Mouse (Mus musculus) MEL (cell line): ENCODE results near the gene Hsd3b7. TPM values are rescaled to one million over a fixed set of nuclear protein-coding genes. Genes with fewer than 3 reads are reported as not detected.

Experiments used
- polyA plus RNA-seq, 2 experiments: library from polyadenylated mRNA; stranded (reverse) in 1 of 2; unstranded in 1 of 2; fragments of >175 nt in 1 of 2; fragments of >200 nt in 1 of 2; gene quantifications; 2 replicates each; pipeline versions ENCODE4 v1.2.1 to v1.2.4; 2012; ENCODE audit warnings: low replicate concordance in 2 of 2, low read depth in 1 of 2; ENCODE audit not compliant: insufficient read length in 2 of 2, insufficient read depth in 1 of 2, missing spikeins in 1 of 2
- total RNA-seq: library from RNA; depleted of rRNA; stranded (reverse); fragments of 300-350 nt; gene quantifications from 2 replicates; pipeline ENCODE4 v1.2.3, GENCODE M21; 2012; rRNA removed

Gene Hsd3b7
- total and polyA plus RNA-seq, 3 experiments, result 0.75 to 1.4 TPM; not detected in 1

Other genes with a start within 250 kb of the Hsd3b7 start
- gene Tmem265, start 239.2 kb upstream of the Hsd3b7 start, total RNA-seq, result not detected in 2 replicates
- gene Tmem265, start 239.2 kb upstream of the Hsd3b7 start, polyA plus RNA-seq, result not detected
- gene Phkg2, start 227.3 kb upstream of the Hsd3b7 start, total RNA-seq, result 22.9 and 23.3 TPM in 2 replicates
- 10 to 100 TPM in 1 of 2 experiments, not detected in 1; 70.8 TPM for gene Phkg2, start 227.3 kb upstream of the Hsd3b7 start, polyA plus RNA-seq
- 3.6 and 6.9 TPM in 2 replicates for gene Ccdc189, start 212.0 kb upstream of the Hsd3b7 start, total RNA-seq
- 1 to 10 TPM in 1 of 2 experiments, not detected in 1; 4.2 TPM for gene Ccdc189, start 212.0 kb upstream of the Hsd3b7 start, polyA plus RNA-seq
- gene Rnf40, start 211.8 kb upstream of the Hsd3b7 start, total RNA-seq, result 43.8 and 49.5 TPM in 2 replicates
- 10 to 100 TPM in 1 of 2 experiments, not detected in 1; 75.1 TPM for gene Rnf40, start 211.8 kb upstream of the Hsd3b7 start, polyA plus RNA-seq
- 9.4 and 12.6 TPM in 2 replicates for gene Zfp629, start 184.8 kb upstream of the Hsd3b7 start, total RNA-seq
- 10 to 100 TPM in 1 of 2 experiments, not detected in 1; 10.8 TPM for gene Zfp629, start 184.8 kb upstream of the Hsd3b7 start, polyA plus RNA-seq
- gene Bcl7c, start 91.7 kb upstream of the Hsd3b7 start, total RNA-seq, result 54.9 and 72.4 TPM in 2 replicates
- gene Bcl7c, start 91.7 kb upstream of the Hsd3b7 start, polyA plus RNA-seq, result 10 to 100 TPM in 1 of 2 experiments, not detected in 1; 98.4 TPM
- 1.9 and 2.8 TPM in 2 replicates for gene Ctf1, start 87.9 kb upstream of the Hsd3b7 start, total RNA-seq
- 1 to 10 TPM in 1 of 2 experiments, not detected in 1; 7.2 TPM for gene Ctf1, start 87.9 kb upstream of the Hsd3b7 start, polyA plus RNA-seq
- gene Ctf2, start 68.4 kb upstream of the Hsd3b7 start, total RNA-seq, result 0.36 and 0.39 TPM in 2 replicates
- 1 to 10 TPM in 1 of 2 experiments, not detected in 1; 1.0 TPM for gene Ctf2, start 68.4 kb upstream of the Hsd3b7 start, polyA plus RNA-seq
- 37.7 and 46.7 TPM in 2 replicates for gene Fbxl19, start 56.1 kb upstream of the Hsd3b7 start, total RNA-seq
- 10 to 100 TPM in 1 of 2 experiments, not detected in 1; 58.3 TPM for gene Fbxl19, start 56.1 kb upstream of the Hsd3b7 start, polyA plus RNA-seq
- gene Orai3, start 30.8 kb upstream of the Hsd3b7 start, total RNA-seq, result 31.4 and 37.5 TPM in 2 replicates
- gene Orai3, start 30.8 kb upstream of the Hsd3b7 start, polyA plus RNA-seq, result 10 to 100 TPM in 1 of 2 experiments, not detected in 1; 47.2 TPM
- gene Setd1a, start 23.9 kb upstream of the Hsd3b7 start, total RNA-seq, result 9.2 and 10.3 TPM in 2 replicates
- 10 to 100 TPM in 1 of 2 experiments, not detected in 1; 55.9 TPM for gene Setd1a, start 23.9 kb upstream of the Hsd3b7 start, polyA plus RNA-seq
- 0.73 and 0.88 TPM in 2 replicates for gene Gm49388, start 15.0 kb upstream of the Hsd3b7 start, total RNA-seq
- gene Gm49388, start 15.0 kb upstream of the Hsd3b7 start, polyA plus RNA-seq, result 1 to 10 TPM in 1 of 2 experiments, not detected in 1; 1.3 TPM
- gene Stx4a, start 23.7 kb downstream of the Hsd3b7 start, total RNA-seq, result 44.4 and 47.8 TPM in 2 replicates
- 100 to 1,000 TPM in 1 of 2 experiments, not detected in 1; 121 TPM for gene Stx4a, start 23.7 kb downstream of the Hsd3b7 start, polyA plus RNA-seq
- 0.03 and 0.15 TPM in 2 replicates for gene Stx1b, start 23.9 kb downstream of the Hsd3b7 start, total RNA-seq
- under 1 TPM in 1 of 2 experiments, not detected in 1; 0.56 TPM for gene Stx1b, start 23.9 kb downstream of the Hsd3b7 start, polyA plus RNA-seq
- 30.1 and 35.8 TPM in 2 replicates for gene Zfp646, start 75.6 kb downstream of the Hsd3b7 start, total RNA-seq
- gene Zfp646, start 75.6 kb downstream of the Hsd3b7 start, polyA plus RNA-seq, result 10 to 100 TPM in 1 of 2 experiments, not detected in 1; 38.2 TPM
- gene Zfp668, start 76.2 kb downstream of the Hsd3b7 start, total RNA-seq, result 7.7 and 9.1 TPM in 2 replicates
- gene Zfp668, start 76.2 kb downstream of the Hsd3b7 start, polyA plus RNA-seq, result 10 to 100 TPM in 1 of 2 experiments, not detected in 1; 15.6 TPM
- 0.10 and 0.15 TPM in 2 replicates for gene Prss53, start 90.4 kb downstream of the Hsd3b7 start, total RNA-seq
- under 1 TPM in 1 of 2 experiments, not detected in 1; 0.77 TPM for gene Prss53, start 90.4 kb downstream of the Hsd3b7 start, polyA plus RNA-seq
- not detected in 2 replicates for gene Gm21974, start 94.8 kb downstream of the Hsd3b7 start, total RNA-seq
- not detected for gene Gm21974, start 94.8 kb downstream of the Hsd3b7 start, polyA plus RNA-seq
- 28.7 and 36.2 TPM in 2 replicates for gene Vkorc1, start 95.0 kb downstream of the Hsd3b7 start, total RNA-seq
- gene Vkorc1, start 95.0 kb downstream of the Hsd3b7 start, polyA plus RNA-seq, result 10 to 100 TPM in 1 of 2 experiments, not detected in 1; 66.4 TPM
- 32.6 and 35.0 TPM in 2 replicates for gene Bckdk, start 103.5 kb downstream of the Hsd3b7 start, total RNA-seq
- 100 to 1,000 TPM in 1 of 2 experiments, not detected in 1; 126 TPM for gene Bckdk, start 103.5 kb downstream of the Hsd3b7 start, polyA plus RNA-seq
- gene Kat8, start 111.9 kb downstream of the Hsd3b7 start, total RNA-seq, result 40.3 and 45.8 TPM in 2 replicates
- gene Kat8, start 111.9 kb downstream of the Hsd3b7 start, polyA plus RNA-seq, result 10 to 100 TPM in 1 of 2 experiments, not detected in 1; 39.5 TPM
- gene Prss8, start 129.5 kb downstream of the Hsd3b7 start, total RNA-seq, result 0.12 TPM in 1 of 2 replicates, not detected in the other
- under 1 TPM in 1 of 2 experiments, not detected in 1; 0.21 TPM for gene Prss8, start 129.5 kb downstream of the Hsd3b7 start, polyA plus RNA-seq
- 1.7 and 1.9 TPM in 2 replicates for gene Prss36, start 146.1 kb downstream of the Hsd3b7 start, total RNA-seq
- 1 to 10 TPM in 1 of 2 experiments, not detected in 1; 5.1 TPM for gene Prss36, start 146.1 kb downstream of the Hsd3b7 start, polyA plus RNA-seq
- gene Fus, start 166.9 kb downstream of the Hsd3b7 start, total RNA-seq, result 49.7 and 60.5 TPM in 2 replicates
- gene Fus, start 166.9 kb downstream of the Hsd3b7 start, polyA plus RNA-seq, result 100 to 1,000 TPM; 346 to 848 TPM
- gene Pycard, start 193.3 kb downstream of the Hsd3b7 start, total RNA-seq, result 0.10 and 0.12 TPM in 2 replicates
- gene Pycard, start 193.3 kb downstream of the Hsd3b7 start, polyA plus RNA-seq, result under 1 TPM in 1 of 2 experiments, not detected in 1; 0.24 TPM
- 0.13 and 0.19 TPM in 2 replicates for gene Trim72, start 203.3 kb downstream of the Hsd3b7 start, total RNA-seq
- under 1 TPM in 1 of 2 experiments, not detected in 1; 0.14 TPM for gene Trim72, start 203.3 kb downstream of the Hsd3b7 start, polyA plus RNA-seq